Mouse (Mus musculus) midbrain, embryonic 14.5 days (tissue): ENCODE results near the gene Cnppd1. TPM values are rescaled to one million over a fixed set of nuclear protein-coding genes. Genes with fewer than 3 reads are reported as not detected.

ENCODE experiments used
- ATAC-seq: fragments of 200-750 bp; cut with Nextera tagmentation; 2 replicates; pipeline ENCODE4 v1.8.0; 2017; ENCODE audit warnings: moderate number of reproducible peaks, moderate library complexity; ENCODE audit not compliant: low FRiP score, low TSS enrichment
- DNase-seq: peaks from one replicate; pipeline ENCODE4 v3.0.0-alpha.2; 2015
- H3K27ac ChIP-seq: fragments of 300-500 bp; sonication (generic); replicated peaks from 2 replicates; pipeline ENCODE4 v1.5.1; 2014; ENCODE audit warnings: mild to moderate bottlenecking, low read depth, low read length, moderate library complexity
- H3K27me3 ChIP-seq: fragments of 300-500 bp; sonication (generic); 2 replicates; pipeline ENCODE4 v1.6.1; 2014; ENCODE audit warnings: low read length, control low read depth, mixed read lengths; ENCODE audit not compliant: control insufficient read depth, insufficient read depth
- H3K36me3 ChIP-seq: fragments of 300-500 bp; sonication (generic); 2 replicates; pipeline ENCODE4 v1.6.1; 2014; ENCODE audit warnings: low read length, control low read depth; ENCODE audit not compliant: control insufficient read depth, insufficient read depth
- H3K4me1 ChIP-seq: fragments of 300-500 bp; sonication (generic); 2 replicates; pipeline ENCODE4 v1.6.1; 2014; ENCODE audit warnings: mild to moderate bottlenecking, antibody characterized with exemption, low read length, control low read depth; ENCODE audit not compliant: control insufficient read depth, insufficient read depth
- H3K4me2 ChIP-seq: fragments of 300-500 bp; sonication (generic); 2 replicates; pipeline ENCODE4 v1.6.1; 2014; ENCODE audit warnings: mild to moderate bottlenecking, low read length, moderate library complexity
- H3K4me3 ChIP-seq: fragments of 300-500 bp; sonication (generic); replicated peaks from 2 replicates; pipeline ENCODE4 v1.5.1; 2014; ENCODE audit warnings: low read depth, low read length
- H3K9ac ChIP-seq: fragments of 300-500 bp; sonication (generic); replicated peaks from 2 replicates; pipeline ENCODE4 v1.6.1; 2014; ENCODE audit warnings: mild to moderate bottlenecking, low read length, moderate library complexity
- H3K9me3 ChIP-seq: fragments of 300-500 bp; sonication (generic); 2 replicates; pipeline ENCODE4 v1.6.1; 2016; ENCODE audit warnings: low read length, control low read depth, mixed read lengths; ENCODE audit not compliant: control insufficient read depth
- WGBS: fragments of 180-500 bp; shearing (Covaris S2); extraction: QIAGEN DNeasy Blood & Tissue Kit; methylation state at CpG from one replicate; pipeline ENCODE4 v1.1.7; 2014; 5-methylcytosine and 5-hydroxymethylcytosine counted together
- polyA plus RNA-seq: library from polyadenylated mRNA; unstranded; fragments of >200 nt; fragmentation: Nextera tagmentation; extraction: Ambion mirVana; gene quantifications from 2 replicates; pipeline ENCODE4 v1.2.1, GENCODE M21; 2014

Cnppd1 gene
- polyA plus RNA-seq, 1 experiment from 2014 or later, result 52.5 TPM

DNA sequence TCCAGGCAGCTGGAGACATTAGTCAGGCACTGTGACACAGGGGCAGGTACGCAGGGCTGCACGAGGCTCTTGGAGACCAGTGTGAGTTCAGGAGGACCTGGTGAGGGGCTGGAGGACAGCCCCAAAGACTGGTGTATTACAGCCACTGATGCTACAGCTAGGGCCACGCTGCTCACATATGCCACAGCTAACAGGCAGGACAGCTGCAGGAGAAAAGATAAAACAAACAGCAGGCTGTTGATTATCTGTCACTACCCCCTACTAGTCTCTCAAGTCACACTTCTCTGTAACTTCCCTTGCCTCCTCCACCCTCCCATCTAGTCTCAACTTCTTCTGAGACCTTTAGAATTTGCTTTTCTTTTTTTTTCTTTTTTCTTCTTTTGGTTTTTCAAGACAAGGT, 5.8 kb downstream of the Cnppd1 start:
- 86% methylated on average over 3 of the region's 3 CpGs for WGBS
- no peak overlapping the region for H3K9ac ChIP-seq
- no peak overlapping the region for H3K4me3 ChIP-seq
- no peak for DNase-seq
- peaks cover 48% of the 10 kb centered on the region for H3K36me3 ChIP-seq
- ATAC-seq, result no peak
- H3K9me3 ChIP-seq, result no peaks in the 10 kb centered on the region
- H3K4me1 ChIP-seq, result peaks cover 10% of the 10 kb centered on the region
- no peaks in the 10 kb centered on the region for H3K27me3 ChIP-seq
- no peak overlapping the region for H3K27ac ChIP-seq
- no peak overlapping the region for H3K4me2 ChIP-seq

DNA sequence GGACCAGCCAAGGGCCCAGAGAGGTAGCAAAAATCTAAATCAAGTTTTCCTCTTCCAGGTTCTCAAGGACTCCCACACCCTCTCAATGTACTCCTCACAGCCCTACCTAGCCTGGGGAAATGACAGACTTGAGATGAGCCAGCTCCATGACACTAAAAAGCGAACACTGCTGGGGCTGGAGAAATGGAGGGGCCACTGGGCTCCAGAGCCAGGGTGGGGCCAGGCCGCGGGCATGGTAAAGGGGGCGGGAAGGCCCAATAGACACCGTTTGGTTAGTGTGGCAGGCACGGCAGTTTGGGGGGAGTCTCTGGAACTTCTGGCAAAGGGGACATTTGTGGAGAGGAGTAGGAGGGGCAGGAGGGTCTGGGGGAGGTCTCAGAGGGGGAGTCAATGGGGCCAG, 6.2 kb downstream of the Cnppd1 start:
- Histone ChIP-seq H3K4me2 (no peak overlapping the region), H3K4me3 (no peak overlapping the region), H3K9ac (no peak overlapping the region), H3K9me3 (no peaks in the 10 kb centered on the region), H3K36me3 (peaks cover 48% of the 10 kb centered on the region), H3K4me1 (peaks cover 10% of the 10 kb centered on the region), H3K27me3 (no peaks in the 10 kb centered on the region), H3K27ac (no peak overlapping the region)
- ATAC-seq, result no peak
- WGBS, result 89% methylated on average over 6 of the region's 6 CpGs
- DNase-seq, result no peak

DNA sequence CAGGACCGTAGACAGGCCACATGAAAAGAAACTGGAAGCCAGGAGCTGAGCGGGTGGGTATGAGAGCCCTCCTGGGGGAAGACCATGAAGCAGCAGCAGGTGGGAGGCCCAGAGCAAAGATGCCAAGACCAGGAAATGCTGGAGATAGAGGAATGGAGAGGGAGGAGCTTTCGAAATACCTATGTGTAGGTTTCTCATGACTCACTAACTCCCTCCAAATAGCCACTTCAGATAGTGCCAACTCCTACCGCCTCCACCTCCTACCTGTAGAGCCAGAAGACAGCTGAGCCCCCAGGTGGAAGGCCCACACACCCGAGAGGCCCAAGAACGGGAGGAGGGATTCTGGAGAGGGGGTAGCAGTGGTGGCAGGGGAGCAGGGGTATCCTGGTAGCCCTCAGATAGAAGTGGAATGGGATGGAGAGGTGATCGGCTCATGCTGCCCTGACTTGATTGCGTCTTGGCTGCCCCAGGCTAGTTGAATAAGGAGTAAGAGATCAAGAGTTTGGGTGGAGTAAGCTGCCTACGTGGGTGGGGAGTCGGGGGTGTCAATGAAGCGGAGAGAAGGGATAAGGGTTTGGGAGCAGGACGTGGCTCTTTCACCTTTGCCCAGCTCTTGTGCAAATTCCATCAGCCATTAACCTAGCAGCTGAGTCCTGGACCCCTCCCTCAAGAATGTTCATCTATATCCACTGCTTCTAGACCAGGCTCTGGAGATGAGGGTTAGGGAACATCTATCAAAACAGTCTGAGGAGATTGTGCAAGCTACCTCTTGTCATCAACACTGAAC, 8.9 kb downstream of the Cnppd1 start, which contains the start of gene Slc23a3:
Gene Slc23a3, minus strand, starts transcription at position 470 of the 787 bp plus-strand sequence.
- 71% methylated on average over 12 of the region's 12 CpGs for WGBS
- no peak for ATAC-seq
- no peak for DNase-seq
- no peak within 1 kb of the TSS for H3K4me3 ChIP-seq
- H3K4me2 ChIP-seq, result no peak within 1 kb of the TSS
- H3K27me3 ChIP-seq, result no peaks in the 10 kb centered on the region
- no peak within 1 kb of the TSS for H3K27ac ChIP-seq
- peaks cover 37% of the 10 kb centered on the region for H3K36me3 ChIP-seq
- H3K9me3 ChIP-seq, result no peaks in the 10 kb centered on the region
- H3K4me1 ChIP-seq, result no peaks in the 10 kb centered on the region
- H3K9ac ChIP-seq, result no peak within 1 kb of the TSS

DNA sequence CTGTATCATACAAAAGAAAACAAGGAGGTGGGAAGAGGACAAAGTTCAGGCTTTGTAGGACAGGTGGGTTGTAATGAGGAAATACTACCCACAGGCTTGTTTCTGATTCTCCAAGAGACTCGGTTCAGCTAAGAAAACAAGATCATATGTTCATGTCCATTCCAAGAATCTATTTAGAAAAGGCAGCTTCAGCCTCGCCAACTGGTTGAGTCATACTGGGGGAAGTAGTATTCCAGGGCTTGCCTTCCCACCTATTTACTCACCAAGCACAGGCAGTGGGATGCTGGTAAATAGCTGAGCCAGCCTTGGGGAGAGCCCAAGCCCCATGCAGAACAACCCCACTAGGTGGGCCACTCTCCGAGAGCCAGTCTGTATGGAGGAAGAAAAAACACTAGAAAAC, 13.9 kb downstream of the Cnppd1 start:
- WGBS, result 80% methylated on average over 3 of the region's 3 CpGs
- H3K36me3 ChIP-seq, result no peaks in the 10 kb centered on the region
- ATAC-seq (no peak), DNase-seq (no peak)
- no peaks in the 10 kb centered on the region for H3K4me1 ChIP-seq
- H3K9me3 ChIP-seq, result no peaks in the 10 kb centered on the region
- no peak overlapping the region for H3K4me3 ChIP-seq
- no peak overlapping the region for H3K27ac ChIP-seq
- no peak overlapping the region for H3K4me2 ChIP-seq
- H3K27me3 ChIP-seq, result no peaks in the 10 kb centered on the region
- no peak overlapping the region for H3K9ac ChIP-seq

DNA sequence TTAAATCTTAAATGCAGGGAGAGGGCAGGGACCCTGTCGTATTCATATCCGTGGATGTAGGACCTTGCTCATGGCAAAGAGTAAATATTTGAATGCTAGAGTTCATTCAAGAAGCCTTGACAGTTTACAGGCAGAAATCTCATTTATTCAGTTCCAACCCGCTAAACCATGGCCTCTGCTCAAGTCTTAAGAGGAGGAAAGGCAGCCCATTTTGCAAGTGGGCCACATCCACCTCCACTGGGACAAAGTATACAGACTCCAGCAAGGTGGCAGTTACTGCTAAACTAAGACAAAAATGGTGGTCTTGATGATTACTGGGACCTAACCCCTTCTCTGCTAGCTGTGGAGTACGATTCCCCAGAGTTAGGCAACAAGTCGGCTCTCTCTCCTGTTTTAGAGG, 17.1 kb downstream of the Cnppd1 start:
- H3K27me3 ChIP-seq, result no peaks in the 10 kb centered on the region
- peak overlapping the region; percentile 58 for H3K4me3 ChIP-seq
- no peaks in the 10 kb centered on the region for H3K9me3 ChIP-seq
- peak overlapping the region; percentile 58 for H3K9ac ChIP-seq
- H3K4me2 ChIP-seq, result peak overlapping the region; percentile 68
- WGBS, result 40% methylated on average over 5 of the region's 5 CpGs
- H3K4me1 ChIP-seq, result no peaks in the 10 kb centered on the region
- H3K27ac ChIP-seq, result peak overlapping the region; percentile 91
- H3K36me3 ChIP-seq, result no peaks in the 10 kb centered on the region
- no peak for ATAC-seq
- no peak for DNase-seq

DNA sequence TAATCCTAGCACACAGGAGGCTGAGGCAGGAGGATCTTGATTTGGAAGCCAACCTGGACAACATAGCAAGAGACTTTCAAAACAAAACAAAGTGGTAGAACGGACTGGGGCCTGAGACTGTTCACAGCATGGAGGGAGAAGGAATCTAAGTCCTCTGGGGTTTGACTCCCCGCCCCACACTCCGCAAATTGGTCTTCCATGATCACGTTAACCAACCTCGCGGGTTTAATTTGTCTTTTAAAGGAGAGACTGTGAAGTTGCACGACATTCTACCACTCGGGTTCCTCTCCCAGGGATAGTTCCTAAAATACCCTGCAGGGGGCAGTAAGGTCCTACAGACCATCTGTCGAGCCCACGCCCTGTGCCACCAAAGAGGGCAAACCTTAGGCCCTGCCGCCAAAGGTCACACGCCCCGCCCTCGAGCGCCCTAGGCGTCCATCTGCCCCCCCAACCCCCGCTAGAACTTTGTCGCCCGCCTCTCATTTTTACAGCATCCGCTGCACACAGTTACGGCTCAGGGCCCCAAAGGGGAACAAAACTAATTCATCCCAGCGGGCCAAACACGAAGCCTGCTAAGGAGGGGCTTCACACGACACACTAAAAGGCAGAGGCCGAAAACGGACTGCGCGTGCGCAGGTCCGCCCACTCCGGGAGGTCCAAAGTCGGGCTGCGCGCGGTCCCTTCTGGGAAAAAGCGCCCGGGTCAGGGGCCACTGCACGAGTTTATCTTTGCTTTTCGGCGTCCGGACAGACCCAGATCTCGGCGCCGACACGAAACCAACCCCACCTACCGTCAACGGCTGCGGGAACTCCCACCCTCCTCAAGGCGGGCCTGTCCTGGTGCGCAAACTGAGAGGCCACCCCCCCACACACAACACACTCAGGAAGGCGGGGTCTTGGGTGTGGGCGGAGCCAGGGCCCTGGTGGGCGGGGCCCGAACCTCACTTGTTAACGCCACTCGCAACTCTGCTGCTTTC, 17.9 kb downstream of the Cnppd1 start, which contains the start of gene Nhej1:
Gene Nhej1, minus strand, starts transcription at position 855 of the 976 bp plus-strand sequence.
- no peaks in the 10 kb centered on the region for H3K9me3 ChIP-seq
- WGBS, result 2% methylated on average over 56 of the region's 56 CpGs
- ATAC-seq (peak; percentile 95), DNase-seq (peak; percentile 99)
- no peaks in the 10 kb centered on the region for H3K4me1 ChIP-seq
- peak within 1 kb of the TSS; percentile 68 for H3K4me2 ChIP-seq
- H3K36me3 ChIP-seq, result no peaks in the 10 kb centered on the region
- H3K27ac ChIP-seq, result peak within 1 kb of the TSS; percentile 91
- H3K4me3 ChIP-seq, result peak within 1 kb of the TSS; percentile 58
- no peaks in the 10 kb centered on the region for H3K27me3 ChIP-seq
- H3K9ac ChIP-seq, result peak within 1 kb of the TSS; percentile 58

DNA sequence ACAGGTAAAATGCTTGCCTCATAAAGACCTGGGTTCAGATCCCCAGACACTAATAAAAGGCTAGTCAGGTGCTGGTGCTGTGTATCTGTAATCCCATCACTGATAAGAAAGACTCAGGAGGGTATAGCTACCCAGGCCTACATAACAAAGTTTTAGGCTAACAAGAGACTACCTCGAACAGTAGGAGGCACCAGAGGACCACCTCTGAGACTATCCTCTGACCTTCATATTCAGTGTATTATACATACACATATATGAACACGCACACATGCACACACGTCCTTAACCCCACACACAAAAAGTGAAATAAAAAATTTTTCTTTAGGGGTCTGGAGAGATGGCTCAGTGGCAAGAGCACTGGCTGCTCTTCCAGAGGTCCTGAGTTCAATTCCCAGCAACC, 20.3 kb downstream of the Cnppd1 start:
- DNase-seq, result no peak
- no peak overlapping the region for H3K4me2 ChIP-seq
- WGBS, result 84% methylated on average over 3 of the region's 3 CpGs
- ATAC-seq, result no peak
- H3K9ac ChIP-seq, result no peak overlapping the region
- no peaks in the 10 kb centered on the region for H3K4me1 ChIP-seq
- H3K4me3 ChIP-seq, result no peak overlapping the region
- no peak overlapping the region for H3K27ac ChIP-seq
- no peaks in the 10 kb centered on the region for H3K9me3 ChIP-seq
- no peaks in the 10 kb centered on the region for H3K36me3 ChIP-seq
- H3K27me3 ChIP-seq, result no peaks in the 10 kb centered on the region
